Mouse (Mus musculus) kidney, adult 9 months (tissue): ENCODE data around the gene Mpzl2.

ENCODE experiments used
- DNase-seq: peaks from one replicate; pipeline ENCODE4 v3.0.0; 2022

Gene Mpzl2

GRCm38 (mm10) chr9:45090811-45091210 is 51.2 kb downstream of the Mpzl2 start:
- DNase-seq, result no peak

GRCm38 (mm10) chr9:45092641-45093040 is 53.0 kb downstream of the Mpzl2 start:
- peak; percentile 33 for DNase-seq

- no peak for DNase-seq
Measured at GRCm38 (mm10) chr9:45095149-45095937, 55.7 kb downstream of the Mpzl2 start.

- DNase-seq, result no peak
Measured at GRCm38 (mm10) chr9:45097877-45098276, 58.3 kb downstream of the Mpzl2 start.

GRCm38 (mm10) chr9:45098426-45098825 is 58.8 kb downstream of the Mpzl2 start:
- no peak for DNase-seq

- no peak for DNase-seq
Measured at GRCm38 (mm10) chr9:45102528-45102927, 62.9 kb downstream of the Mpzl2 start.

- no peak for DNase-seq
Measured at GRCm38 (mm10) chr9:45103211-45103979, 63.8 kb downstream of the Mpzl2 start.
